In genomic region chr5:72244134-72244533, GRCm38 (mm10) we compare ENCODE assay signal across 7 mouse cellular contexts.
A peak's percentile ranks its signal among the peaks of the same experiment; 100 is the strongest.
DNase-seq lines count a peak whose midpoint lies in the region; ATAC-seq and TF ChIP-seq lines count a peak whose summit lies in the region.

No protein-coding gene starts in this region.

- ATAC-seq in limb, embryonic 14.5 days (ENCODE audit: low FRiP score, low read depth), result no peak
- no peak for ATAC-seq in megakaryocyte-erythroid progenitor cell, adult 5-6 weeks (replicated peaks; ENCODE audit: low FRiP score, low TSS enrichment, poor library complexity, severe bottlenecking)

- no peak overlapping the region for H3K4me2 ChIP-seq in limb, embryonic 14.5 days (replicated peaks; ENCODE audit: low read depth, low read length, severe bottlenecking)

- peaks cover 9% of the 10 kb centered on the region for H3K36me3 ChIP-seq in limb, embryonic 14.5 days (ENCODE audit: control insufficient read depth, insufficient read depth, low read length)
- peaks cover 12% of the 10 kb centered on the region for H3K36me3 ChIP-seq in limb, embryonic 10.5 days

- no peaks in the 10 kb centered on the region for H3K4me1 ChIP-seq in limb, embryonic 14.5 days (ENCODE audit: control insufficient read depth, insufficient read depth, low read length)
- H3K4me1 ChIP-seq in limb, embryonic 10.5 days, result no peaks in the 10 kb centered on the region

- H3K9ac ChIP-seq in limb, embryonic 14.5 days (ENCODE audit: low read depth, low read length, severe bottlenecking), result no peak overlapping the region

- no peak overlapping the region for H3K27ac ChIP-seq in limb, embryonic 14.5 days (replicated peaks; ENCODE audit: low read depth, low read length)
- H3K27ac ChIP-seq in limb, embryonic 10.5 days, result no peak overlapping the region

- DNase-seq in limb, embryonic 14.5 days (ENCODE audit: low spot score), result peak; percentile 40
- DNase-seq in limb, embryonic 10.5 days (ENCODE audit: low spot score), result no peak
- DNase-seq in brain, adult 2 months (ENCODE audit: low read depth, low spot score), result peak; percentile 72
- DNase-seq in frontal cortex, postnatal 10 days (ENCODE audit: low spot score in 2 of 2), result peak; percentile 19 to 26
- DNase-seq in layer of hippocampus, adult 8-10 months (ENCODE audit: low spot score in 2 of 2), result peak; percentile 32 to 65
- peak; percentile 68 to 78 for DNase-seq in right cerebral cortex, postnatal 10 days (ENCODE audit: low spot score in 2 of 2)

- WGBS in limb, embryonic 14.5 days, result 77% methylated on average over 3 of the region's 3 CpGs
- 90% methylated on average over 3 of the region's 3 CpGs for WGBS in limb, embryonic 10.5 days

- no peaks in the 10 kb centered on the region for H3K9me3 ChIP-seq in limb, embryonic 14.5 days (ENCODE audit: control insufficient read depth, low read length)
- H3K9me3 ChIP-seq in limb, embryonic 10.5 days (replicated peaks), result no peaks in the 10 kb centered on the region

- H3K27me3 ChIP-seq in limb, embryonic 14.5 days (ENCODE audit: control insufficient read depth, insufficient read depth, low read length), result no peaks in the 10 kb centered on the region
- no peaks in the 10 kb centered on the region for H3K27me3 ChIP-seq in limb, embryonic 10.5 days (ENCODE audit: low read depth, poor library complexity, severe bottlenecking)

- TF ChIP-seq POLR2A in limb, embryonic 14.5 days (IDR thresholded peaks at IDR 0.05; ENCODE audit: borderline replicate concordance, extremely low read depth, insufficient read depth, insufficient read length), result no peak

- H3K4me3 ChIP-seq in limb, embryonic 14.5 days (replicated peaks; ENCODE audit: low read length), result no peak overlapping the region
- no peak overlapping the region for H3K4me3 ChIP-seq in limb, embryonic 10.5 days
